Mouse (Mus musculus): ENCODE measurements around the gene Duxbl3. TPM values are rescaled to one million over a fixed set of nuclear protein-coding genes. Genes with fewer than 3 reads are reported as not detected.

The Duxbl3 gene
- polyA plus RNA-seq, 1 experiment from 2014 or later = 1.2 TPM

DNA sequence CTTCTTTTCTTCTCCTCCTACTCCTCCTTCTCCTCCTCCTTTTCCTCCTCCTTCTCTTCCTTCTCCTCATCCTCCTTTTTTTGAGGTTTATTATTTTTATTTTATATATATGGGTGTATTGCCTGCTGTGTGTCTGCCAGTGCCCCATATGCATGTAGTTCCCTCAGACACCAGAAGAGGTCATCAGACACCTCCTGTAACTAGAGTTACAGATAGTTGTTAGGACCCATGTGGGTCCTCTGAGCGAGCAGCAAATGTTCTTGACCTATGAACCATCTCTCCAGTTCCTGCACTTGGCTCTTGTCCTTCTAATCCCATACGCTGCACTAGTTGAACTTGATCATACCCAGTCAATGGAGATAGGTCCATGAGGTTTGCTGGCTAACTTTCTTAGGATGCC is 48.3 kb downstream of the Duxbl3 start:
- Histone ChIP-seq H3K27ac (ENCODE audit: low read depth, low read length) (no peak overlapping the region), H3K4me1 (ENCODE audit: control insufficient read depth, insufficient read depth, low read depth, low read length) (no peaks in the 10 kb centered on the region), H3K9ac (ENCODE audit: low read depth, low read length) (no peak overlapping the region), H3K4me2 (ENCODE audit: low read length) (no peak overlapping the region), H3K36me3 (ENCODE audit: control insufficient read depth, insufficient read depth, low read length) (no peaks in the 10 kb centered on the region), H3K27me3 (replicated peaks; ENCODE audit: control insufficient read depth, insufficient read depth, low read length) (no peaks in the 10 kb centered on the region), H3K4me3 (ENCODE audit: low read length) (no peak overlapping the region), H3K9me3 (ENCODE audit: control insufficient read depth, low read length) (no peaks in the 10 kb centered on the region)
- WGBS = 44% methylated on average over 2 of the region's 2 CpGs
- no peak for ATAC-seq

DNA sequence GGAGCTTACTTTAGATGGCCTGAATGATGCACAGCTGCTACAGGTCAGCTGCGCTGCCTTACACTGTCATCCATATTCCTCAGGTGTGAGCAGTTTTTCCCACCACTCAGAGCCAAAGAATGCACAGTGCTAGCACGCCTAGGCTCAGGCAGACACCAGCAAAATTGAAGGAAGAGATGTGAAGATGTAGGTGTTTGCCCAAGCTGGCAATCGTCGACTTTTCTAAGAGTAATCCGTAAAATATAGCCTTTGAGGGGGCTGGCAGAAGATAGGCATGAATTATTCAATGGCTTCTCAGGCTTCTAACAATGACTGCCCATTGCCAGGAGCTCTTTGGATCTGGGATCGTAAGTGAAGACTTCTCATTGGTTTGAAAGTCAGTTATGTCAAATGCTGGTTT is 51.1 kb downstream of the Duxbl3 start:
- ATAC-seq = no peak
- Histone ChIP-seq H3K27me3 (replicated peaks; ENCODE audit: control insufficient read depth, insufficient read depth, low read length) (no peaks in the 10 kb centered on the region), H3K9me3 (ENCODE audit: control insufficient read depth, low read length) (no peaks in the 10 kb centered on the region), H3K4me2 (ENCODE audit: low read length) (no peak overlapping the region), H3K4me1 (ENCODE audit: control insufficient read depth, insufficient read depth, low read depth, low read length) (no peaks in the 10 kb centered on the region), H3K36me3 (ENCODE audit: control insufficient read depth, insufficient read depth, low read length) (no peaks in the 10 kb centered on the region), H3K27ac (ENCODE audit: low read depth, low read length) (no peak overlapping the region), H3K4me3 (ENCODE audit: low read length) (no peak overlapping the region), H3K9ac (ENCODE audit: low read depth, low read length) (no peak overlapping the region)
- WGBS = 83% methylated on average over 6 of the region's 6 CpGs

DNA sequence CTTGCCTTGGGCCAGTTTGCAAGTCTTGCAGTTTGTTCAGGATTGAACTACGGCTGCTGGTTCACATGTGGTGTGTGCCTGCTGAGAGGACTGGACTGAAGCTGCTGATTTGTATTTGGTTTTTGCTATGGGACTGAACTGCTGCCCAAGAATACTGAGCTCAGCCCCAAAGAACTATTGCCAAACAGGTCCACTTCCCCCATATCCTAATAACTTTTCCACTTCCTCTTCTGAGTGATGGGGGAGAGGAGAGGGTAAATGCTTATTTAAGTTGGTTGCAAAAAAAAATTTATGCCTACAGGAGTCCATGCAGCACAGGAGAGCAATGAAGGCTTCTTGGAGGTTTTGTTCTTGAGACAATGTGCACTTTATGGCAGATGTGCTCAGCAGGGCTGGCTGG is 51.7 kb downstream of the Duxbl3 start:
- no peak overlapping the region for H3K27ac ChIP-seq (ENCODE audit: low read depth, low read length)
- no peaks in the 10 kb centered on the region for H3K9me3 ChIP-seq (ENCODE audit: control insufficient read depth, low read length)
- ATAC-seq = no peak
- WGBS = 83% methylated on average over 1 of the region's 1 CpGs
- no peaks in the 10 kb centered on the region for H3K36me3 ChIP-seq (ENCODE audit: control insufficient read depth, insufficient read depth, low read length)
- H3K9ac ChIP-seq (ENCODE audit: low read depth, low read length) = no peak overlapping the region
- no peaks in the 10 kb centered on the region for H3K27me3 ChIP-seq (replicated peaks; ENCODE audit: control insufficient read depth, insufficient read depth, low read length)
- H3K4me2 ChIP-seq (ENCODE audit: low read length) = no peak overlapping the region
- no peak overlapping the region for H3K4me3 ChIP-seq (ENCODE audit: low read length)
- H3K4me1 ChIP-seq (ENCODE audit: control insufficient read depth, insufficient read depth, low read depth, low read length) = no peaks in the 10 kb centered on the region

DNA sequence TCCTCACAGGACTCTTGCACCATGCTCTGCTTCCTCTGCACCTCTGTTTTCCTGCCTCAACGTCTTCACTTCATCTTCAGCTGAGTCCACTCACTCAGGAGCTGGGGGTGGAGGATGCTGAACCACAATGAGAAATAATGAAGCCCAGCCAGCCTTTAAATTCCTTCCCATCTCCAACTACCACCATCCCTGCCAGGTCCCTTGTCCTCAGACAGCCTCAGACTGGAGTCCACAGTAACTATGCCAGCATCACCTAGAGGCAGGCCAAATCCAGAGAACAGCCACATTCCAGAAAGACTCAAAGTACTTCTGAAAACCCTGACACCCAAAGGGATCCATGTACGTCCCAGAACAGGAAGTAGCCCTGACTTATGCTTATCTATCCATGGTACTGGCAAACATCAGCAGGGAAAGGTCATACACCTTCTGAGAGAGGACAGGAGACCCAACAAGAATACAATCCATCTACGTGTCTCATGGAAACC is 58.5 kb downstream of the Duxbl3 start:
- Histone ChIP-seq H3K36me3 (ENCODE audit: control insufficient read depth, insufficient read depth, low read length) (no peaks in the 10 kb centered on the region), H3K9me3 (ENCODE audit: control insufficient read depth, low read length) (no peaks in the 10 kb centered on the region), H3K27ac (ENCODE audit: low read depth, low read length) (no peak overlapping the region), H3K4me3 (ENCODE audit: low read length) (no peak overlapping the region), H3K4me1 (ENCODE audit: control insufficient read depth, insufficient read depth, low read depth, low read length) (no peaks in the 10 kb centered on the region), H3K27me3 (replicated peaks; ENCODE audit: control insufficient read depth, insufficient read depth, low read length) (no peaks in the 10 kb centered on the region), H3K4me2 (ENCODE audit: low read length) (no peak overlapping the region), H3K9ac (ENCODE audit: low read depth, low read length) (no peak overlapping the region)
- WGBS = 84% methylated on average over 3 of the region's 3 CpGs
- no peak for ATAC-seq

Other genes with a start within 250 kb of the Duxbl3 start
- 8.4 and 8.6 TPM in 2 replicates for gene Gm9780, start 215.3 kb upstream of the Duxbl3 start, polyA plus RNA-seq (2015; fragmentation: Nextera tagmentation; extraction: Ambion mirVana)
- gene Tmem254c, start 190.6 kb upstream of the Duxbl3 start, polyA plus RNA-seq (2015; fragmentation: Nextera tagmentation; extraction: Ambion mirVana) = 31.1 and 32.6 TPM in 2 replicates
- not detected in 2 replicates for gene Cphx2, start 176.4 kb upstream of the Duxbl3 start, polyA plus RNA-seq (2015; fragmentation: Nextera tagmentation; extraction: Ambion mirVana)
- gene Cphx3, start 175.7 kb upstream of the Duxbl3 start, polyA plus RNA-seq (2015; fragmentation: Nextera tagmentation; extraction: Ambion mirVana) = not detected in 2 replicates
- gene Duxbl2, start 139.6 kb upstream of the Duxbl3 start, polyA plus RNA-seq (2015; fragmentation: Nextera tagmentation; extraction: Ambion mirVana) = 1.0 and 1.3 TPM in 2 replicates
- 6.0 and 12.7 TPM in 2 replicates for gene Plac9b, start 75.5 kb upstream of the Duxbl3 start, polyA plus RNA-seq (2015; fragmentation: Nextera tagmentation; extraction: Ambion mirVana)
- 34.1 and 36.7 TPM in 2 replicates for gene Tmem254b, start 50.9 kb upstream of the Duxbl3 start, polyA plus RNA-seq (2015; fragmentation: Nextera tagmentation; extraction: Ambion mirVana)

All from hindbrain, embryonic 16.5 days (tissue).